Mouse (Mus musculus): ENCODE data around the gene Mpp6.
A peak's percentile ranks its signal among the peaks of the same experiment; 100 is the strongest.

Gene Mpp6

GRCm38 (mm10) chr6:50109757-50110378 is at the start of gene Mpp6:
Mpp6 (plus strand) TSS chr6:50110241.
- peak; percentile 97 for DNase-seq (ENCODE audit: extremely low spot score, low spot score)

- no peak for DNase-seq (ENCODE audit: extremely low spot score, low spot score)
These were observed 43.9 kb upstream of the Mpp6 start for GRCm38 (mm10) chr6:50066172-50066571.

- DNase-seq (ENCODE audit: extremely low spot score, low spot score), result no peak
These were observed 41.6 kb upstream of the Mpp6 start for GRCm38 (mm10) chr6:50068490-50068889.

GRCm38 (mm10) chr6:50075248-50075647 is 34.8 kb upstream of the Mpp6 start:
- DNase-seq (ENCODE audit: extremely low spot score, low spot score), result no peak

GRCm38 (mm10) chr6:50076473-50076872 is 33.6 kb upstream of the Mpp6 start:
- DNase-seq (ENCODE audit: extremely low spot score, low spot score), result no peak

GRCm38 (mm10) chr6:50080431-50080830 is 29.6 kb upstream of the Mpp6 start:
- DNase-seq (ENCODE audit: extremely low spot score, low spot score), result no peak

- no peak for DNase-seq (ENCODE audit: extremely low spot score, low spot score)
These were observed 24.8 kb upstream of the Mpp6 start for GRCm38 (mm10) chr6:50085206-50085605.

GRCm38 (mm10) chr6:50089333-50089732 is 20.7 kb upstream of the Mpp6 start:
- no peak for DNase-seq (ENCODE audit: extremely low spot score, low spot score)

- DNase-seq (ENCODE audit: extremely low spot score, low spot score), result no peak
These were observed 19.8 kb upstream of the Mpp6 start for GRCm38 (mm10) chr6:50090221-50090620.

- no peak for DNase-seq (ENCODE audit: extremely low spot score, low spot score)
These were observed 18.4 kb upstream of the Mpp6 start for GRCm38 (mm10) chr6:50091462-50092154.

- DNase-seq (ENCODE audit: extremely low spot score, low spot score), result peak; percentile 47
These were observed 762 bp upstream of the Mpp6 start for GRCm38 (mm10) chr6:50109201-50109756.

GRCm38 (mm10) chr6:50110379-50110941 is 419 bp downstream of the Mpp6 start:
- peak; percentile 66 for DNase-seq (ENCODE audit: extremely low spot score, low spot score)

GRCm38 (mm10) chr6:50111111-50111655 is 1.1 kb downstream of the Mpp6 start:
- peak; percentile 31 for DNase-seq (ENCODE audit: extremely low spot score, low spot score)

- peak; percentile 76 for DNase-seq (ENCODE audit: extremely low spot score, low spot score)
These were observed 2.7 kb downstream of the Mpp6 start for GRCm38 (mm10) chr6:50112775-50113174.

- DNase-seq (ENCODE audit: extremely low spot score, low spot score), result no peak
These were observed 4.2 kb downstream of the Mpp6 start for GRCm38 (mm10) chr6:50114280-50114679.

- no peak for DNase-seq (ENCODE audit: extremely low spot score, low spot score)
These were observed 10.9 kb downstream of the Mpp6 start for GRCm38 (mm10) chr6:50120931-50121330.

- DNase-seq (ENCODE audit: extremely low spot score, low spot score), result no peak
These were observed 12.8 kb downstream of the Mpp6 start for GRCm38 (mm10) chr6:50122835-50123234.

- DNase-seq (ENCODE audit: extremely low spot score, low spot score), result no peak
These were observed 14.2 kb downstream of the Mpp6 start for GRCm38 (mm10) chr6:50124197-50124596.

GRCm38 (mm10) chr6:50126331-50126730 is 16.3 kb downstream of the Mpp6 start:
- DNase-seq (ENCODE audit: extremely low spot score, low spot score), result no peak

- DNase-seq (ENCODE audit: extremely low spot score, low spot score), result no peak
These were observed 17.5 kb downstream of the Mpp6 start for GRCm38 (mm10) chr6:50127536-50127935.

- DNase-seq (ENCODE audit: extremely low spot score, low spot score), result no peak
These were observed 27.6 kb downstream of the Mpp6 start for GRCm38 (mm10) chr6:50137651-50138050.

GRCm38 (mm10) chr6:50139526-50139925 is 29.5 kb downstream of the Mpp6 start:
- DNase-seq (ENCODE audit: extremely low spot score, low spot score), result no peak

All from neural tube, embryonic 10.5 days (tissue).